ENCODE assay signal across 8 mouse cellular contexts in genomic region chr7:35334527-35335452, GRCm38 (mm10). TPM values are rescaled to one million over a fixed set of nuclear protein-coding genes. Genes with fewer than 3 reads are reported as not detected.
DNase-seq lines count a peak whose midpoint lies in the region; ATAC-seq and TF ChIP-seq lines count a peak whose summit lies in the region.

No protein-coding gene starts in this region.

- ATAC-seq in intestine, embryonic 16.5 days = peak; percentile 8
- peak; percentile 9 for ATAC-seq in liver, postnatal 0 days
- ATAC-seq in neural tube, embryonic 13.5 days (ENCODE audit: low read depth) = peak; percentile 29

- H3K27me3 ChIP-seq in thymus, adult 2 months (ENCODE audit: control insufficient read depth, insufficient read depth, low read length) = peaks cover 7% of the 10 kb centered on the region; the same call in 1 of the 2 replicates
- H3K27me3 ChIP-seq in intestine, embryonic 16.5 days (replicated peaks; ENCODE audit: control insufficient read depth, insufficient read depth, low read length) = no peaks in the 10 kb centered on the region
- peaks cover 29% of the 10 kb centered on the region; the same call in 1 of the 2 replicates for H3K27me3 ChIP-seq in liver, postnatal 0 days (ENCODE audit: insufficient read depth, low read length)
- H3K27me3 ChIP-seq in neural tube, embryonic 13.5 days = peaks cover 36% of the 10 kb centered on the region

- H3K4me2 ChIP-seq in intestine, embryonic 16.5 days (ENCODE audit: low read depth, low read length) = peak overlapping the region; percentile 89
- peak overlapping the region; percentile 97 for H3K4me2 ChIP-seq in liver, postnatal 0 days (ENCODE audit: low read depth, low read length)
- H3K4me2 ChIP-seq in neural tube, embryonic 13.5 days = peak overlapping the region; percentile 99

- H3K9ac ChIP-seq in intestine, embryonic 16.5 days (ENCODE audit: low read depth, low read length) = peak overlapping the region; percentile 86
- peak overlapping the region; percentile 69 for H3K9ac ChIP-seq in liver, postnatal 0 days (replicated peaks)
- peak overlapping the region; percentile 75 for H3K9ac ChIP-seq in neural tube, embryonic 13.5 days

- H3K36me3 ChIP-seq in thymus, adult 2 months (ENCODE audit: control insufficient read depth, insufficient read depth, low read length) = no peaks in the 10 kb centered on the region
- H3K36me3 ChIP-seq in intestine, embryonic 16.5 days (ENCODE audit: control insufficient read depth, insufficient read depth, low read length) = no peaks in the 10 kb centered on the region
- H3K36me3 ChIP-seq in liver, postnatal 0 days (replicated peaks; ENCODE audit: insufficient read depth, low read length) = no peaks in the 10 kb centered on the region
- no peaks in the 10 kb centered on the region for H3K36me3 ChIP-seq in neural tube, embryonic 13.5 days

- H3K4me3 ChIP-seq in thymus, adult 2 months (ENCODE audit: control insufficient read depth, insufficient read depth, low read length) = peak overlapping the region; percentile 44
- H3K4me3 ChIP-seq in intestine, embryonic 16.5 days (ENCODE audit: low read length) = peak overlapping the region; percentile 70
- H3K4me3 ChIP-seq in liver, postnatal 0 days (ENCODE audit: low read depth, low read length) = peak overlapping the region; percentile 78
- peak overlapping the region; percentile 64 for H3K4me3 ChIP-seq in neural tube, embryonic 13.5 days

- TF ChIP-seq POLR2A in thymus, adult 2 months (IDR thresholded peaks at IDR 0.05; ENCODE audit: control insufficient read depth, extremely low read depth, insufficient read depth, low read length, poor library complexity) = no peak

- H3K9me3 ChIP-seq in intestine, embryonic 16.5 days (ENCODE audit: control insufficient read depth, low read length) = no peaks in the 10 kb centered on the region
- H3K9me3 ChIP-seq in liver, postnatal 0 days (ENCODE audit: low read length) = no peaks in the 10 kb centered on the region
- H3K9me3 ChIP-seq in neural tube, embryonic 13.5 days = no peaks in the 10 kb centered on the region

- intact Hi-C loops in gastrocnemius, postnatal 36 days (cut with DNase I) = loop anchor here (5.0 kb wide), 1 partner anchor 58 kb away; no protein-coding TSS in a partner anchor

- H3K4me1 ChIP-seq in thymus, adult 2 months (replicated peaks; ENCODE audit: control insufficient read depth, insufficient read depth, low read length) = peaks cover 19% of the 10 kb centered on the region
- H3K4me1 ChIP-seq in intestine, embryonic 16.5 days (ENCODE audit: control insufficient read depth, insufficient read depth, low read length) = peaks cover 9% of the 10 kb centered on the region
- H3K4me1 ChIP-seq in liver, postnatal 0 days (ENCODE audit: insufficient read depth) = peaks cover 24% of the 10 kb centered on the region
- H3K4me1 ChIP-seq in neural tube, embryonic 13.5 days (replicated peaks) = peaks cover 21% of the 10 kb centered on the region

- H3K27ac ChIP-seq in thymus, adult 2 months (ENCODE audit: control insufficient read depth, insufficient read depth, low read length) = no peak overlapping the region
- peak overlapping the region; percentile 96 for H3K27ac ChIP-seq in intestine, embryonic 16.5 days (ENCODE audit: low read length)
- peak overlapping the region; percentile 90 for H3K27ac ChIP-seq in liver, postnatal 0 days (ENCODE audit: low read depth)
- H3K27ac ChIP-seq in neural tube, embryonic 13.5 days (replicated peaks) = peak overlapping the region; percentile 56

- TF ChIP-seq EP300 in liver, postnatal 0 days (IDR thresholded peaks at IDR 0.05; ENCODE audit: low read depth) = no peak

- no peak for TF ChIP-seq CTCF in thymus, adult 2 months (IDR thresholded peaks at IDR 0.05; ENCODE audit: borderline replicate concordance, control insufficient read depth, extremely low read depth, insufficient read depth, low read length, poor library complexity)
- TF ChIP-seq CTCF in liver, postnatal 0 days (IDR thresholded peaks at IDR 0.05; ENCODE audit: low read depth) = no peak

- no peak for DNase-seq in thymus, adult 2 months
- no peak for DNase-seq in thymus, postnatal 25 days
- peak; percentile 51 to 55 for DNase-seq in cerebellum, postnatal 10 days
- peak; percentile 11 to 29 for DNase-seq in gastrocnemius, postnatal 36 days
- DNase-seq in liver, postnatal 0 days = peak; percentile 50
- peak; percentile 74 for DNase-seq in yolk sac, embryonic 10.5 days (ENCODE audit: low spot score)

- WGBS in thymus, adult 2 months = 2% methylated on average over 51 of the region's 51 CpGs
- under 1% methylated on average over 51 of the region's 51 CpGs for WGBS in intestine, embryonic 16.5 days
- under 1% methylated on average over 48 of the region's 51 CpGs for WGBS in liver, postnatal 0 days (ENCODE audit: insufficient replicate concordance)
- under 1% methylated on average over 51 of the region's 51 CpGs for WGBS in neural tube, embryonic 13.5 days

RNA-seq across cellular contexts. Expression of gene Rhpn2, which starts 0.8 kb away (rescaled TPM):
- polyA plus RNA-seq in thymus, adult 2 months (2012; rRNA removed) = 0.71 and 1.3 TPM in 2 replicates
- 1 to 10 TPM in 1 of 2 experiments, under 1 TPM in 1; 0.99 to 1.1 TPM for total RNA-seq in gastrocnemius, postnatal 36 days (2021)
- 95.3 and 105 TPM in 2 replicates for polyA plus RNA-seq in intestine, embryonic 16.5 days (2015; fragmentation: Nextera tagmentation; extraction: Ambion mirVana)
- 8.1 TPM in 2 replicates for polyA plus RNA-seq in liver, postnatal 0 days (2015; fragmentation: Nextera tagmentation; extraction: Ambion mirVana)
- 4.6 and 5.0 TPM in 2 replicates for polyA plus RNA-seq in neural tube, embryonic 13.5 days (2015; fragmentation: Nextera tagmentation; extraction: Ambion mirVana)

RNA-seq across cellular contexts. Expression of gene Gpatch1, which starts 16.6 kb away (rescaled TPM):
- polyA plus RNA-seq in thymus, adult 2 months (2012; rRNA removed) = 5.8 and 6.0 TPM in 2 replicates
- 1 to 10 TPM; 5.4 to 8.5 TPM for total RNA-seq in gastrocnemius, postnatal 36 days (2021)
- 14.8 and 15.3 TPM in 2 replicates for polyA plus RNA-seq in intestine, embryonic 16.5 days (2015; fragmentation: Nextera tagmentation; extraction: Ambion mirVana)
- polyA plus RNA-seq in liver, postnatal 0 days (2015; fragmentation: Nextera tagmentation; extraction: Ambion mirVana) = 4.9 and 5.6 TPM in 2 replicates
- 19.3 and 23.0 TPM in 2 replicates for polyA plus RNA-seq in neural tube, embryonic 13.5 days (2015; fragmentation: Nextera tagmentation; extraction: Ambion mirVana)

Comparison
In these comparisons a context has a peak if more than half of its experiments do, and no peak if none do; other contexts are left out.
1. DNase-seq: peak in cerebellum, postnatal 10 days (2 of 2), gastrocnemius, postnatal 36 days (2 of 2), liver, postnatal 0 days (single experiment) and yolk sac, embryonic 10.5 days (single experiment); none in thymus, adult 2 months (single experiment) and thymus, postnatal 25 days (single experiment).
2. RNA of gene Rhpn2, which starts 0.8 kb away (polyA plus RNA-seq): 95.3 to 105 TPM in intestine, embryonic 16.5 days; 8.1 TPM in liver, postnatal 0 days, 4.6 to 5.0 TPM in neural tube, embryonic 13.5 days and 0.71 to 1.3 TPM in thymus, adult 2 months; every median in the first group is over 10 times any median in the second.
3. Peak in every context shown above with its lines, with median percentiles within 50 percentile points of each other: H3K4me3 ChIP-seq, ATAC-seq, H3K4me2 ChIP-seq and H3K9ac ChIP-seq.